Comparison of ENCODE assay signal across 14 mouse cellular contexts in the genomic region with DNA sequence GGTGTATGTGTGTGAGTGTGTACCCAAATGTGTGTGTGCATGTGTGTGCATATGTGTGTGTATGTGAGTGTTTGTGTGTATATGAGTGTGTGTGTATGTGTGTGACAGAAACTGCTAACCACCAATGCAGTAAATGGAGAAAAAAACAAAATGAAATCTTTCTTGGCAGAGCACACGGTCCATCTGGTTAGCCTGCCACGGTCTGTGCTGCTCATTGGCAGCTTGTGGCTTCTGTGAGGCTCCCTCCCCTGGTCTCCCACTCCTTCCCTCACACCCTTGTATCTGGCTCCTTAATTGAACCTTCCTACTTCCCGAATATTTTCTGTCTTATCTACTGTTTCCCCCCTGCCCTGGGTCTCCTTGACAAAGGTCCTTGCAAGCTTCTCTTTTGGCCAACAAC. TPM values are rescaled to one million over a fixed set of nuclear protein-coding genes. Genes with fewer than 3 reads are reported as not detected.
A peak's percentile ranks its signal among the peaks of the same experiment; 100 is the strongest.
DNase-seq lines count a peak whose midpoint lies in the region; ATAC-seq and TF ChIP-seq lines count a peak whose summit lies in the region.
"Had no signal": no experiment of that assay in that cellular context is flagged by ENCODE, and none has a peak within 500 bp of the region (broad histone marks: within the 10 kb centered on the region; RNA-seq: fewer than 3 reads in every experiment).

No protein-coding gene starts in this region.

- peak; percentile 86 for ATAC-seq in forebrain, embryonic 13.5 days
- ATAC-seq in forebrain, embryonic 11.5 days (replicated peaks; ENCODE audit: low FRiP score) = no peak
- ATAC-seq in heart, postnatal 0 days (ENCODE audit: insufficient read depth, low read depth) = peak; percentile 31; the same call in 1 of the 2 replicates
- ATAC-seq in midbrain, postnatal 0 days (ENCODE audit: low FRiP score) = no peak
- ATAC-seq in midbrain, embryonic 16.5 days = no peak
- ATAC-seq: inflammation-experienced regulatory T-cells, adult 6 months had no signal

- 79% methylated on average over 3 of the region's 3 CpGs for WGBS in forebrain, embryonic 13.5 days
- 81% methylated on average over 3 of the region's 3 CpGs for WGBS in forebrain, embryonic 11.5 days
- 18% methylated on average over 3 of the region's 3 CpGs for WGBS in heart, postnatal 0 days
- WGBS in midbrain, postnatal 0 days = 78% methylated on average over 3 of the region's 3 CpGs
- 72% methylated on average over 3 of the region's 3 CpGs for WGBS in midbrain, embryonic 16.5 days
- WGBS in midbrain, embryonic 10.5 days = 85% methylated on average over 3 of the region's 3 CpGs

- no peak for DNase-seq in forebrain, embryonic 11.5 days (ENCODE audit: low spot score)
- peak; percentile 60 for DNase-seq in heart, postnatal 0 days (ENCODE audit: low spot score)
- DNase-seq in heart, adult 9 months (ENCODE audit: low spot score in 2 of 2) = no peak
- peak; percentile 62 for DNase-seq in midbrain, postnatal 0 days (ENCODE audit: low spot score)
- DNase-seq in adrenal gland, postnatal 10 days = no peak
- DNase-seq in midbrain, embryonic 10.5 days (ENCODE audit: low spot score) = no peak
- DNase-seq: kidney, postnatal 10 days; thymus, postnatal 36 days had no signal

- H3K27ac ChIP-seq in forebrain, embryonic 13.5 days = no peak overlapping the region
- no peak overlapping the region for H3K27ac ChIP-seq in forebrain, embryonic 11.5 days (ENCODE audit: low read depth, low read length)
- peak overlapping the region; percentile 41 for H3K27ac ChIP-seq in heart, postnatal 0 days (ENCODE audit: low read depth)
- no peak overlapping the region for H3K27ac ChIP-seq in midbrain, postnatal 0 days (ENCODE audit: low read depth, low read length)
- H3K27ac ChIP-seq in midbrain, embryonic 16.5 days (ENCODE audit: low read length) = no peak overlapping the region
- no peak overlapping the region for H3K27ac ChIP-seq in midbrain, embryonic 10.5 days (replicated peaks)
- H3K27ac ChIP-seq: embryonic facial prominence, embryonic 10.5 days; stomach, embryonic 15.5 days had no signal

- TF ChIP-seq EP300 in heart, postnatal 0 days (IDR thresholded peaks at IDR 0.05; ENCODE audit: low read depth) = no peak

- no peaks in the 10 kb centered on the region for H3K27me3 ChIP-seq in forebrain, embryonic 13.5 days
- no peaks in the 10 kb centered on the region for H3K27me3 ChIP-seq in forebrain, embryonic 11.5 days (ENCODE audit: control insufficient read depth, insufficient read depth, low read length)
- H3K27me3 ChIP-seq in heart, postnatal 0 days (ENCODE audit: control insufficient read depth, insufficient read depth, low read length) = no peaks in the 10 kb centered on the region
- H3K27me3 ChIP-seq in midbrain, postnatal 0 days (ENCODE audit: insufficient read depth, low read length) = no peaks in the 10 kb centered on the region
- no peaks in the 10 kb centered on the region for H3K27me3 ChIP-seq in midbrain, embryonic 16.5 days (ENCODE audit: control insufficient read depth, insufficient read depth, low read depth, low read length)
- H3K27me3 ChIP-seq in midbrain, embryonic 10.5 days (ENCODE audit: low read depth, poor library complexity, severe bottlenecking) = no peaks in the 10 kb centered on the region
- H3K27me3 ChIP-seq: stomach, embryonic 15.5 days had no signal

- no peak overlapping the region for H3K4me2 ChIP-seq in forebrain, embryonic 13.5 days
- no peak overlapping the region for H3K4me2 ChIP-seq in forebrain, embryonic 11.5 days (ENCODE audit: low read depth, low read length, severe bottlenecking)
- no peak overlapping the region for H3K4me2 ChIP-seq in heart, postnatal 0 days (ENCODE audit: low read depth, low read length)
- no peak overlapping the region for H3K4me2 ChIP-seq in midbrain, postnatal 0 days (ENCODE audit: low read depth, low read length, poor library complexity, severe bottlenecking)
- no peak overlapping the region for H3K4me2 ChIP-seq in midbrain, embryonic 16.5 days (ENCODE audit: low read length)
- H3K4me2 ChIP-seq: midbrain, embryonic 11.5 days; stomach, embryonic 15.5 days had no signal

- no peaks in the 10 kb centered on the region for H3K4me1 ChIP-seq in forebrain, embryonic 13.5 days
- no peaks in the 10 kb centered on the region for H3K4me1 ChIP-seq in forebrain, embryonic 11.5 days (replicated peaks; ENCODE audit: control insufficient read depth, insufficient read depth, low read length)
- peaks cover 10% of the 10 kb centered on the region; the same call in 1 of the 2 replicates for H3K4me1 ChIP-seq in heart, postnatal 0 days (ENCODE audit: control insufficient read depth, insufficient read depth)
- H3K4me1 ChIP-seq in midbrain, postnatal 0 days (ENCODE audit: insufficient read depth, low read length) = no peaks in the 10 kb centered on the region
- H3K4me1 ChIP-seq in midbrain, embryonic 16.5 days (ENCODE audit: control insufficient read depth, insufficient read depth, low read length) = no peaks in the 10 kb centered on the region
- H3K4me1 ChIP-seq in midbrain, embryonic 10.5 days = no peaks in the 10 kb centered on the region
- H3K4me1 ChIP-seq: embryonic facial prominence, embryonic 10.5 days; stomach, embryonic 15.5 days had no signal

- H3K9me3 ChIP-seq in forebrain, embryonic 13.5 days (replicated peaks) = no peaks in the 10 kb centered on the region
- no peaks in the 10 kb centered on the region for H3K9me3 ChIP-seq in forebrain, embryonic 11.5 days (ENCODE audit: control insufficient read depth, low read length)
- no peaks in the 10 kb centered on the region for H3K9me3 ChIP-seq in heart, postnatal 0 days (replicated peaks; ENCODE audit: control insufficient read depth, low read length)
- H3K9me3 ChIP-seq in midbrain, postnatal 0 days (ENCODE audit: low read length) = no peaks in the 10 kb centered on the region
- H3K9me3 ChIP-seq in midbrain, embryonic 16.5 days (replicated peaks; ENCODE audit: control insufficient read depth, low read length, poor library complexity, severe bottlenecking) = no peaks in the 10 kb centered on the region
- no peaks in the 10 kb centered on the region for H3K9me3 ChIP-seq in midbrain, embryonic 10.5 days (replicated peaks)
- H3K9me3 ChIP-seq: embryonic facial prominence, embryonic 10.5 days; stomach, embryonic 15.5 days had no signal

- TF ChIP-seq CTCF in heart, postnatal 0 days (IDR thresholded peaks at IDR 0.05; ENCODE audit: low read depth) = no peak
- TF ChIP-seq CTCF in midbrain, postnatal 0 days (IDR thresholded peaks at IDR 0.05) = no peak

- H3K36me3 ChIP-seq in forebrain, embryonic 13.5 days (ENCODE audit: poor library complexity, severe bottlenecking) = no peaks in the 10 kb centered on the region
- no peaks in the 10 kb centered on the region for H3K36me3 ChIP-seq in forebrain, embryonic 11.5 days (ENCODE audit: control insufficient read depth, insufficient read depth, low read length)
- peaks cover 86% of the 10 kb centered on the region for H3K36me3 ChIP-seq in heart, postnatal 0 days (replicated peaks; ENCODE audit: control insufficient read depth, insufficient read depth, low read length)
- no peaks in the 10 kb centered on the region for H3K36me3 ChIP-seq in midbrain, postnatal 0 days (ENCODE audit: insufficient read depth, low read length)
- H3K36me3 ChIP-seq in midbrain, embryonic 16.5 days (ENCODE audit: control insufficient read depth, insufficient read depth, low read length) = no peaks in the 10 kb centered on the region
- H3K36me3 ChIP-seq in midbrain, embryonic 10.5 days = no peaks in the 10 kb centered on the region
- H3K36me3 ChIP-seq: embryonic facial prominence, embryonic 10.5 days; stomach, embryonic 15.5 days had no signal

- no peak overlapping the region for H3K4me3 ChIP-seq in forebrain, embryonic 13.5 days
- no peak overlapping the region for H3K4me3 ChIP-seq in forebrain, embryonic 11.5 days (ENCODE audit: low read depth, low read length)
- H3K4me3 ChIP-seq in heart, postnatal 0 days (ENCODE audit: low read depth, low read length) = no peak overlapping the region
- no peak overlapping the region for H3K4me3 ChIP-seq in midbrain, postnatal 0 days (ENCODE audit: low read depth, low read length)
- H3K4me3 ChIP-seq in midbrain, embryonic 16.5 days (ENCODE audit: low read depth, low read length) = no peak overlapping the region
- no peak overlapping the region for H3K4me3 ChIP-seq in midbrain, embryonic 10.5 days
- H3K4me3 ChIP-seq: embryonic facial prominence, embryonic 10.5 days; stomach, embryonic 15.5 days had no signal

- H3K9ac ChIP-seq in forebrain, embryonic 13.5 days = no peak overlapping the region
- no peak overlapping the region for H3K9ac ChIP-seq in forebrain, embryonic 11.5 days (ENCODE audit: low read length)
- no peak overlapping the region for H3K9ac ChIP-seq in heart, postnatal 0 days (replicated peaks; ENCODE audit: low read depth, low read length)
- no peak overlapping the region for H3K9ac ChIP-seq in midbrain, postnatal 0 days (replicated peaks; ENCODE audit: low read length, poor library complexity, severe bottlenecking)
- no peak overlapping the region for H3K9ac ChIP-seq in midbrain, embryonic 16.5 days (ENCODE audit: low read depth, low read length)
- H3K9ac ChIP-seq: stomach, embryonic 15.5 days had no signal

RNA-seq across cellular contexts. Expression of a gene that starts 53.5 kb away (rescaled TPM):
- 0.29 and 0.40 TPM in 2 replicates for polyA plus RNA-seq in forebrain, embryonic 13.5 days (2015; fragmentation: Nextera tagmentation; extraction: Ambion mirVana)
- 0.04 and 0.77 TPM in 2 replicates for polyA plus RNA-seq in forebrain, embryonic 11.5 days (2014; fragmentation: Nextera tagmentation; extraction: Ambion mirVana)
- total RNA-seq in heart, postnatal 0 days (2014; rRNA removed; ENCODE audit: low replicate concordance) = 959 and 970 TPM in 2 replicates
- polyA plus RNA-seq in heart, postnatal 0 days (2015; fragmentation: Nextera tagmentation; extraction: Ambion mirVana) = 644 and 700 TPM in 2 replicates
- 0.47 and 0.99 TPM in 2 replicates for total RNA-seq in midbrain, postnatal 0 days (2014; rRNA removed)
- polyA plus RNA-seq in midbrain, postnatal 0 days (2015; fragmentation: Nextera tagmentation; extraction: Ambion mirVana) = 0.41 and 0.54 TPM in 2 replicates
- 0.21 and 0.42 TPM in 2 replicates for polyA plus RNA-seq in midbrain, embryonic 16.5 days (2015; fragmentation: Nextera tagmentation; extraction: Ambion mirVana)
- total RNA-seq in adrenal gland, postnatal 10 days (2021) = 100 to 1,000 TPM in 1 of 2 experiments, 10 to 100 TPM in 1; 87.1 to 370 TPM
- under 0.01 and 0.30 TPM in 2 replicates for polyA plus RNA-seq in midbrain, embryonic 10.5 days (2016; fragmentation: Nextera tagmentation; extraction: Ambion mirVana)

Comparison
In these comparisons a context has a peak if more than half of its experiments do, and no peak if none do; other contexts are left out.
1. ATAC-seq: peak in forebrain, embryonic 13.5 days (single experiment) and heart, postnatal 0 days (single experiment); none in forebrain, embryonic 11.5 days (single experiment), midbrain, postnatal 0 days (single experiment) and midbrain, embryonic 16.5 days (single experiment).
2. DNase-seq: peak in heart, postnatal 0 days (single experiment) and midbrain, postnatal 0 days (single experiment); none in forebrain, embryonic 11.5 days (single experiment), heart, adult 9 months (0 of 2), adrenal gland, postnatal 10 days (single experiment) and midbrain, embryonic 10.5 days (single experiment).
3. RNA of a gene that starts 53.5 kb away (polyA plus RNA-seq): 644 to 700 TPM in heart, postnatal 0 days; 0.41 to 0.54 TPM in midbrain, postnatal 0 days, 0.29 to 0.40 TPM in forebrain, embryonic 13.5 days, 0.21 to 0.42 TPM in midbrain, embryonic 16.5 days, 0.04 to 0.77 TPM in forebrain, embryonic 11.5 days and under 0.01 to 0.30 TPM in midbrain, embryonic 10.5 days; every median in the first group is over 100 times any median in the second.